Mouse (Mus musculus) CH12.LX (cell line): ENCODE measurements around the gene Gne. TPM values are rescaled to one million over a fixed set of nuclear protein-coding genes. Genes with fewer than 3 reads are reported as not detected.

Experiments used
- DNase-seq: peaks from one replicate; pipeline ENCODE4 v3.0.0-alpha.2; 2013; ENCODE audit errors: extremely low read depth
- H3K27ac ChIP-seq: 2 replicates; pipeline ENCODE4 v1.5.1; 2012; ENCODE audit warnings: low read depth, mild to moderate bottlenecking, control low read depth, moderate library complexity; ENCODE audit not compliant: insufficient read depth
- H3K27me3 ChIP-seq: replicated peaks from 2 replicates; pipeline ENCODE3; 2012; ENCODE audit warnings: inconsistent platforms
- H3K36me3 ChIP-seq, 2 experiments: replicated peaks in 1 of 2; 2 replicates each; pipeline versions ENCODE3 to v1.6.1; 2012; ENCODE audit warnings: inconsistent platforms in 1 of 2, low read length in 1 of 2, mild to moderate bottlenecking in 1 of 2, mixed read lengths in 1 of 2, moderate library complexity in 1 of 2; ENCODE audit not compliant: control insufficient read depth in 1 of 2, insufficient read depth in 1 of 2
- H3K4me1 ChIP-seq, 2 experiments: 2 replicates each; pipeline ENCODE4 v1.6.1; 2012; ENCODE audit warnings: inconsistent platforms in 1 of 2, moderate library complexity in 1 of 2; ENCODE audit not compliant: insufficient read depth in 2 of 2, control insufficient read depth in 1 of 2
- H3K4me2 ChIP-seq: 2 replicates; pipeline ENCODE4 v1.6.1; 2012; ENCODE audit warnings: low read depth, mild to moderate bottlenecking, control low read depth; ENCODE audit not compliant: poor library complexity, insufficient read depth, severe bottlenecking
- H3K4me3 ChIP-seq, 3 experiments: fragments of 150-350 bp in 1 of 3; sonication (generic) in 1 of 3; replicated peaks in 1 of 3; 2 replicates each; pipeline versions ENCODE3 to v1.5.1; 2011 to 2012; ENCODE audit warnings: low read depth in 2 of 3, low read length in 2 of 3, mild to moderate bottlenecking in 2 of 3, moderate library complexity in 2 of 3, control low read depth in 1 of 3, improper control_type of control experiment in 1 of 3, inconsistent platforms in 1 of 3, mixed read lengths in 1 of 3; ENCODE audit not compliant: poor library complexity in 1 of 3
- H3K79me2 ChIP-seq: replicated peaks from 2 replicates; pipeline ENCODE4 v1.6.1; 2012; ENCODE audit warnings: mild to moderate bottlenecking, moderate library complexity; ENCODE audit not compliant: control insufficient read depth, poor library complexity, insufficient read depth, severe bottlenecking; ENCODE audit errors: extremely low read depth
- H3K9ac ChIP-seq: 2 replicates; pipeline ENCODE4 v1.6.1; 2012; ENCODE audit warnings: low read depth, mild to moderate bottlenecking, control low read depth, moderate library complexity; ENCODE audit not compliant: insufficient read depth
- H3K9me3 ChIP-seq: replicated peaks from 2 replicates; pipeline ENCODE3; 2012; ENCODE audit warnings: low read length, inconsistent platforms, mixed read lengths
- BHLHE40 ChIP-seq: IDR thresholded peaks from 2 replicates; pipeline ENCODE4 v1.6.1; 2011; ENCODE audit warnings: mild to moderate bottlenecking, low read depth, low read length, improper control_type of control experiment
- CHD2 ChIP-seq: IDR thresholded peaks from 2 replicates; pipeline ENCODE4 v1.6.1; 2011; ENCODE audit warnings: low read length, improper control_type of control experiment
- CTCF ChIP-seq, 2 experiments: IDR thresholded peaks in 1 of 2; conservative IDR thresholded peaks in 1 of 2; 2 replicates each; pipeline ENCODE4 v1.5.1; 2011 to 2012; ENCODE audit warnings: low read depth in 2 of 2, low read length in 2 of 2, improper control_type of control experiment in 1 of 2, inconsistent platforms in 1 of 2, mild to moderate bottlenecking in 1 of 2, moderate library complexity in 1 of 2
- E2F4 ChIP-seq: IDR thresholded peaks from 2 replicates; pipeline ENCODE4 v1.6.1; 2011; ENCODE audit warnings: low read depth, low read length, improper control_type of control experiment; ENCODE audit not compliant: insufficient replicate concordance
- ELF1 ChIP-seq: IDR thresholded peaks from 2 replicates; pipeline ENCODE4 v1.6.1; 2014; ENCODE audit warnings: low read depth, mild to moderate bottlenecking, inconsistent platforms, low read length, improper control_type of control experiment
- EP300 ChIP-seq: IDR thresholded peaks from 2 replicates; pipeline ENCODE4 v1.6.1; 2011; ENCODE audit warnings: low read length, improper control_type of control experiment
- ETS1 ChIP-seq: conservative IDR thresholded peaks from 2 replicates; pipeline ENCODE4 v1.6.1; 2012; ENCODE audit warnings: low read depth, mild to moderate bottlenecking, inconsistent platforms, low read length, improper control_type of control experiment, moderate library complexity
- IRF4 ChIP-seq: IDR thresholded peaks from 2 replicates; pipeline ENCODE4 v1.6.1; 2014; ENCODE audit warnings: low read depth, mild to moderate bottlenecking, inconsistent platforms, low read length, improper control_type of control experiment
- JUN ChIP-seq: IDR thresholded peaks from 2 replicates; pipeline ENCODE4 v1.6.1; 2011; ENCODE audit warnings: low read depth, mild to moderate bottlenecking, low read length, improper control_type of control experiment, moderate library complexity; ENCODE audit not compliant: insufficient read depth
- JUND ChIP-seq: conservative IDR thresholded peaks from 2 replicates; pipeline ENCODE4 v1.6.1; 2011; ENCODE audit warnings: low read depth, low read length, improper control_type of control experiment
- MAX ChIP-seq: IDR thresholded peaks from 2 replicates; pipeline ENCODE4 v1.6.1; 2011; ENCODE audit warnings: low read length, improper control_type of control experiment
- MAZ ChIP-seq: IDR thresholded peaks from 2 replicates; pipeline ENCODE4 v1.6.1; 2012; ENCODE audit warnings: low read depth, mild to moderate bottlenecking, inconsistent platforms, low read length, improper control_type of control experiment, moderate library complexity
- MEF2A ChIP-seq: IDR thresholded peaks from 2 replicates; pipeline ENCODE4 v1.6.1; 2014; ENCODE audit warnings: low read depth, mild to moderate bottlenecking, inconsistent platforms, low read length, improper control_type of control experiment, borderline replicate concordance
- MXI1 ChIP-seq: IDR thresholded peaks from 2 replicates; pipeline ENCODE4 v1.6.1; 2011; ENCODE audit warnings: mild to moderate bottlenecking, low read depth, low read length, improper control_type of control experiment
- NELFE ChIP-seq: IDR thresholded peaks from 2 replicates; pipeline ENCODE4 v1.6.1; 2011; ENCODE audit warnings: low read depth, low read length, improper control_type of control experiment
- NRF1 ChIP-seq: IDR thresholded peaks from 2 replicates; pipeline ENCODE4 v1.6.1; 2014; ENCODE audit warnings: low read depth, mild to moderate bottlenecking, inconsistent platforms, low read length, improper control_type of control experiment, moderate library complexity
- POLR2A ChIP-seq: IDR thresholded peaks from 2 replicates; pipeline ENCODE4 v1.6.1; 2011; ENCODE audit warnings: low read depth, mild to moderate bottlenecking, improper control_type of control experiment, low read length
- POLR2AphosphoS2 ChIP-seq: IDR thresholded peaks from 2 replicates; pipeline ENCODE4 v1.6.1; 2011; ENCODE audit warnings: low read depth, low read length, improper control_type of control experiment
- RAD21 ChIP-seq: IDR thresholded peaks from 2 replicates; pipeline ENCODE4 v1.6.1; 2011; ENCODE audit warnings: low read depth, mild to moderate bottlenecking, low read length, improper control_type of control experiment, moderate library complexity
- SIN3A ChIP-seq: IDR thresholded peaks from 2 replicates; pipeline ENCODE4 v1.6.1; 2012; ENCODE audit warnings: low read length, improper control_type of control experiment, inconsistent platforms
- SMC3 ChIP-seq: IDR thresholded peaks from 2 replicates; pipeline ENCODE4 v1.6.1; 2011; ENCODE audit warnings: low read depth, low read length, improper control_type of control experiment
- TBP ChIP-seq: conservative IDR thresholded peaks from 2 replicates; pipeline ENCODE4 v1.6.1; 2011; ENCODE audit warnings: low read depth, low read length, improper control_type of control experiment
- TCF12 ChIP-seq: IDR thresholded peaks from 2 replicates; pipeline ENCODE4 v1.6.1; 2014; ENCODE audit warnings: low read depth, mild to moderate bottlenecking, inconsistent platforms, low read length, improper control_type of control experiment
- UBTF ChIP-seq: IDR thresholded peaks from 2 replicates; pipeline ENCODE4 v1.6.1; 2012; ENCODE audit warnings: low read depth, mild to moderate bottlenecking, inconsistent platforms, low read length, improper control_type of control experiment, moderate library complexity
- USF1 ChIP-seq: IDR thresholded peaks from 2 replicates; pipeline ENCODE4 v1.6.1; 2014; ENCODE audit warnings: low read depth, mild to moderate bottlenecking, inconsistent platforms, low read length, improper control_type of control experiment
- ZKSCAN1 ChIP-seq: IDR thresholded peaks from 2 replicates; pipeline ENCODE4 v1.6.1; 2012; ENCODE audit warnings: low read depth, inconsistent platforms, low read length, improper control_type of control experiment, borderline replicate concordance
- dilution Hi-C: fragments of 300-500 bp; cut with MboI; formaldehyde crosslinking; loops from 2 replicates; pipeline ENCODE4 v1.14.3; 2020; ENCODE audit warnings: low sequenced_read_pairs; ENCODE audit not compliant: extremely low pct_unique_long_range_greater_than_20kb, extremely low pct_ligation_motif_present
- in situ Hi-C: fragments of 300-500 bp; cut with MboI; formaldehyde crosslinking; loops from 3 replicates; pipeline ENCODE4 v1.14.3; 2019; ENCODE audit warnings: low sequenced_read_pairs, low pct_ligation_motif_present, low pct_unique_long_range_greater_than_20kb, mixed read lengths
- polyA plus RNA-seq: library from polyadenylated mRNA; unstranded; fragments of >175 nt; gene quantifications from 2 replicates; pipeline ENCODE4 v1.2.1, GENCODE M21; 2012; ENCODE audit warnings: low read depth; ENCODE audit not compliant: insufficient read length
- total RNA-seq, 2 experiments: library from RNA; depleted of rRNA; stranded (reverse); fragments of 300-350 nt in 1 of 2; fragments of >200 nt in 1 of 2; gene quantifications; 2 replicates each; pipeline ENCODE4 v1.2.3; 2012 to 2014

The Gne gene
- total and polyA plus RNA-seq, 3 experiments, result 34.4 to 37.1 (median 35.3) TPM

GRCm38 (mm10) chr4:44003622-44004021 is 80.4 kb downstream of the Gne start (continued):
- TF ChIP-seq ZKSCAN1 (no peak), POLR2A (peak; percentile 83), TCF12 (0 out of 2 replicates have a peak, but pooled peaks have one; percentile 38), MAX (peak; percentile 93), MXI1 (peak; percentile 94), BHLHE40 (peak; percentile 78), CHD2 (0 out of 2 replicates have a peak, but pooled peaks have one; percentile 44), RAD21 (no peak), NELFE (peak; percentile 84), MEF2A (no peak), ELF1 (peak; percentile 87), ETS1 (peak; percentile 29; the same call in 1 of the 2 replicates), TBP (peak; percentile 72)

GRCm38 (mm10) chr4:43994342-43994741 is 89.6 kb downstream of the Gne start:
- no peak overlapping the region for H3K4me3 ChIP-seq
- H3K4me1 ChIP-seq, result no peaks in the 10 kb centered on the region
- TF ChIP-seq IRF4 (no peak), MAZ (no peak), SIN3A (no peak), CTCF (conservative IDR thresholded peaks at IDR 0.05 in 1 of 2, IDR thresholded peaks at IDR 0.05 in 1 of 2; ENCODE audit: low read depth in 2 of 2, low read length in 2 of 2) (no peak), BHLHE40 (no peak), RAD21 (no peak), USF1 (no peak), MEF2A (no peak), UBTF (no peak), MAX (no peak), POLR2AphosphoS2 (no peak), JUN (no peak), JUND (no peak), EP300 (no peak), E2F4 (no peak), NRF1 (no peak), SMC3 (no peak)
- TF ChIP-seq, all 38 proteins: peak for 0
- DNase-seq, result no peak
- H3K4me2 ChIP-seq, result no peak overlapping the region
- no peak overlapping the region for H3K27ac ChIP-seq
- no peaks in the 10 kb centered on the region for H3K36me3 ChIP-seq
- in situ Hi-C loops (loop anchor here (25.0 kb wide), 1 partner anchor 257 kb away; the partner anchor contains the start of genes Hrct1 and Spaar), dilution Hi-C loops (no loop called here)
- no peak overlapping the region for H3K9ac ChIP-seq
- H3K27me3 ChIP-seq, result no peaks in the 10 kb centered on the region
- no peaks in the 10 kb centered on the region for H3K79me2 ChIP-seq
- peaks cover 3% of the 10 kb centered on the region for H3K9me3 ChIP-seq
